Comparison of ENCODE assay signal across 19 mouse cellular contexts in the genomic region with DNA sequence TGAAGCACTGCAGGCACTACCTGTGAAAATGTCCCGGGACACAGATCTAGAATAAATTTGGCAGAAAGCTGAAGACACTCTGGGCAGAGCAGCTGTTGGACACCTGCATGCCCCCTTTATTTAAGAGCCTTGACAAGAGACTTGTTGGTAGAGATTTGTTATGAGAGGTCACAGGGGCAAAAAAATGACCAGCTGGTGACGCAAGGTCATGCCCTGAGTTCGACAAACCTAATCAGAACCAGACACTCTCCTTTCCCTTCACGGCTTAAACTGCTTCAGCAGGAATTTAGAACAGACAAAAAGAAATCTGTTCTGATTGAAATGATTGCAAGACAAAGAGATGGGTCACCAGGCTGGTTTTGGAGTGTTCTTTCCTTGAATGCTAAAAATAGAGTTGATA.
DNase-seq lines count a peak whose midpoint lies in the region.
"Had no signal": no experiment of that assay in that cellular context is flagged by ENCODE, and none has a peak within 500 bp of the region (broad histone marks: within the 10 kb centered on the region; RNA-seq: fewer than 3 reads in every experiment).

No protein-coding gene starts in this region.

- peak; percentile 79 for DNase-seq in embryo, embryonic 10 days (ENCODE audit: low spot score)
- DNase-seq in embryo, embryonic 10.5 days (ENCODE audit: low spot score), result peak; percentile 74
- DNase-seq in embryo, embryonic 9.5 days (ENCODE audit: extremely low spot score), result peak; percentile 61
- DNase-seq in forelimb bud, embryonic 11.5 days (ENCODE audit: low read depth, low spot score), result peak; percentile 23
- DNase-seq in heart, adult 8-10 months (ENCODE audit: low spot score), result no peak
- DNase-seq in left cerebral cortex, postnatal 36 days (ENCODE audit: low spot score in 2 of 2), result no peak
- DNase-seq in adrenal gland, adult 18-20 months (ENCODE audit: low spot score in 2 of 2), result no peak
- no peak for DNase-seq in left cerebral cortex, adult 11 months (ENCODE audit: low spot score)
- DNase-seq: adrenal gland, adult 8-10 months; adrenal gland, postnatal 25 days; cerebellum, adult 11-12 months; cerebellum, adult 8-10 months; cerebellum, postnatal 10 days; cerebellum, postnatal 36 days; gastrocnemius, adult 2 months; gastrocnemius, postnatal 36 days; heart, adult 2 months; heart, postnatal 10 days; heart, postnatal 36 days had no signal

- intact Hi-C loops in left cerebral cortex, postnatal 36 days (cut with DNase I), result no loop called here

Comparison
In these comparisons a context has a peak if more than half of its experiments do, and no peak if none do; other contexts are left out.
1. DNase-seq: peak in embryo, embryonic 10 days (single experiment), embryo, embryonic 10.5 days (single experiment), embryo, embryonic 9.5 days (single experiment) and forelimb bud, embryonic 11.5 days (single experiment); none in heart, adult 8-10 months (single experiment), left cerebral cortex, postnatal 36 days (0 of 2), adrenal gland, adult 18-20 months (0 of 2) and left cerebral cortex, adult 11 months (single experiment).